Mouse (Mus musculus) bone marrow, adult 2 months (tissue): Measurements from ENCODE around the gene Fgfr2. TPM values are rescaled to one million over a fixed set of nuclear protein-coding genes. Genes with fewer than 3 reads are reported as not detected.

ENCODE experiments used
- H3K27ac ChIP-seq: fragments of 200-500 bp; 2 replicates; pipeline ENCODE4 v1.5.1; 2012; ENCODE audit warnings: low read depth, mild to moderate bottlenecking, control low read depth, inconsistent platforms, low read length; ENCODE audit not compliant: control insufficient read depth, poor library complexity, insufficient read depth
- H3K4me1 ChIP-seq: fragments of 200-500 bp; 2 replicates; pipeline ENCODE4 v1.6.1; 2011; ENCODE audit warnings: low read length; ENCODE audit not compliant: control insufficient read depth, insufficient read depth
- H3K4me3 ChIP-seq: fragments of 200-500 bp; replicated peaks from 2 replicates; pipeline ENCODE3; 2011; ENCODE audit warnings: mild to moderate bottlenecking, low read depth, low read length, control low read depth; ENCODE audit not compliant: control insufficient read depth
- CTCF ChIP-seq: fragments of 200-500 bp; IDR thresholded peaks from 2 replicates; pipeline ENCODE4 v1.5.1; 2011; ENCODE audit warnings: low read length, control low read depth; ENCODE audit not compliant: control insufficient read depth, insufficient read depth
- POLR2A ChIP-seq: fragments of 200-500 bp; IDR thresholded peaks from 2 replicates; pipeline ENCODE4 v1.6.1; 2011; ENCODE audit warnings: low read depth, mild to moderate bottlenecking, control low read depth, low read length, borderline replicate concordance; ENCODE audit not compliant: control insufficient read depth
- WGBS: fragments of 180-500 bp; shearing (Covaris S2); methylation state at CpG from one replicate; pipeline ENCODE4 v1.1.7; 2018; 5-methylcytosine and 5-hydroxymethylcytosine counted together
- polyA plus RNA-seq: library from polyadenylated mRNA; stranded (reverse); fragments of >200 nt; gene quantifications from 2 replicates; pipeline ENCODE4 v1.2.4, GENCODE M21; 2011; ENCODE audit warnings: low replicate concordance; ENCODE audit not compliant: missing spikeins, insufficient read depth, insufficient read length

Gene Fgfr2
- polyA plus RNA-seq, 1 experiment, result 8.2 TPM

- H3K4me1 ChIP-seq, result no peaks in the 10 kb centered on the region
- no peak for TF ChIP-seq POLR2A
- H3K4me3 ChIP-seq, result no peak overlapping the region
- no peak overlapping the region for H3K27ac ChIP-seq
- WGBS, result 73% methylated on average over 1 of the region's 1 CpGs
Observed at GRCm38 (mm10) chr7:132198806-132199205, 924.3 kb downstream of the Fgfr2 start.

GRCm38 (mm10) chr7:132197817-132198475 lies 925.2 kb downstream of the Fgfr2 start:
- Histone ChIP-seq H3K4me3 (no peak overlapping the region), H3K4me1 (no peaks in the 10 kb centered on the region), H3K27ac (no peak overlapping the region)
- WGBS, result 39% methylated on average over 7 of the region's 7 CpGs
- TF ChIP-seq POLR2A, result no peak
- TF ChIP-seq CTCF, result no peak

GRCm38 (mm10) chr7:132196581-132196980 lies 926.6 kb downstream of the Fgfr2 start:
- H3K4me3 ChIP-seq, result no peak overlapping the region
- 58% methylated on average over 1 of the region's 1 CpGs for WGBS
- TF ChIP-seq CTCF (no peak), POLR2A (no peak)

GRCm38 (mm10) chr7:132193606-132194005 lies 929.5 kb downstream of the Fgfr2 start:
- TF ChIP-seq POLR2A, result no peak
- no peak for TF ChIP-seq CTCF
- Histone ChIP-seq H3K4me3 (no peak overlapping the region), H3K27ac (no peak overlapping the region), H3K4me1 (no peaks in the 10 kb centered on the region)
- WGBS, result 80% methylated on average over 2 of the region's 2 CpGs

More at GRCm38 (mm10) chr7:132196581-132196980, 926.6 kb downstream of the Fgfr2 start:
- Histone ChIP-seq H3K27ac (no peak overlapping the region), H3K4me1 (no peaks in the 10 kb centered on the region)

GRCm38 (mm10) chr7:132187456-132187855 lies 935.7 kb downstream of the Fgfr2 start:
- Histone ChIP-seq H3K4me1 (no peaks in the 10 kb centered on the region), H3K27ac (no peak overlapping the region), H3K4me3 (no peak overlapping the region)
- WGBS, result 58% methylated on average over 3 of the region's 3 CpGs
- TF ChIP-seq POLR2A (no peak), CTCF (no peak)

GRCm38 (mm10) chr7:132183892-132184404 lies 939.2 kb downstream of the Fgfr2 start:
- H3K4me3 ChIP-seq, result no peak overlapping the region
- TF ChIP-seq POLR2A (no peak), CTCF (no peak)
- 67% methylated on average over 5 of the region's 5 CpGs for WGBS
- no peak overlapping the region for H3K27ac ChIP-seq
- H3K4me1 ChIP-seq, result no peaks in the 10 kb centered on the region

GRCm38 (mm10) chr7:132181586-132182198 lies 941.5 kb downstream of the Fgfr2 start:
- TF ChIP-seq CTCF (no peak), POLR2A (no peak)
- 84% methylated on average over 4 of the region's 4 CpGs for WGBS
- H3K4me3 ChIP-seq, result no peak overlapping the region
- no peak overlapping the region for H3K27ac ChIP-seq
- H3K4me1 ChIP-seq, result no peaks in the 10 kb centered on the region

GRCm38 (mm10) chr7:132181042-132181441 lies 942.1 kb downstream of the Fgfr2 start:
- 81% methylated on average over 3 of the region's 3 CpGs for WGBS
- Histone ChIP-seq H3K4me3 (no peak overlapping the region), H3K4me1 (no peaks in the 10 kb centered on the region), H3K27ac (no peak overlapping the region)
- no peak for TF ChIP-seq CTCF
- TF ChIP-seq POLR2A, result no peak

- TF ChIP-seq CTCF (no peak), POLR2A (no peak)
- 50% methylated on average over 1 of the region's 1 CpGs for WGBS
- H3K4me3 ChIP-seq, result no peak overlapping the region
- no peaks in the 10 kb centered on the region for H3K4me1 ChIP-seq
- no peak overlapping the region for H3K27ac ChIP-seq
Observed at GRCm38 (mm10) chr7:132179049-132179448, 944.1 kb downstream of the Fgfr2 start.
